In the genomic region with DNA sequence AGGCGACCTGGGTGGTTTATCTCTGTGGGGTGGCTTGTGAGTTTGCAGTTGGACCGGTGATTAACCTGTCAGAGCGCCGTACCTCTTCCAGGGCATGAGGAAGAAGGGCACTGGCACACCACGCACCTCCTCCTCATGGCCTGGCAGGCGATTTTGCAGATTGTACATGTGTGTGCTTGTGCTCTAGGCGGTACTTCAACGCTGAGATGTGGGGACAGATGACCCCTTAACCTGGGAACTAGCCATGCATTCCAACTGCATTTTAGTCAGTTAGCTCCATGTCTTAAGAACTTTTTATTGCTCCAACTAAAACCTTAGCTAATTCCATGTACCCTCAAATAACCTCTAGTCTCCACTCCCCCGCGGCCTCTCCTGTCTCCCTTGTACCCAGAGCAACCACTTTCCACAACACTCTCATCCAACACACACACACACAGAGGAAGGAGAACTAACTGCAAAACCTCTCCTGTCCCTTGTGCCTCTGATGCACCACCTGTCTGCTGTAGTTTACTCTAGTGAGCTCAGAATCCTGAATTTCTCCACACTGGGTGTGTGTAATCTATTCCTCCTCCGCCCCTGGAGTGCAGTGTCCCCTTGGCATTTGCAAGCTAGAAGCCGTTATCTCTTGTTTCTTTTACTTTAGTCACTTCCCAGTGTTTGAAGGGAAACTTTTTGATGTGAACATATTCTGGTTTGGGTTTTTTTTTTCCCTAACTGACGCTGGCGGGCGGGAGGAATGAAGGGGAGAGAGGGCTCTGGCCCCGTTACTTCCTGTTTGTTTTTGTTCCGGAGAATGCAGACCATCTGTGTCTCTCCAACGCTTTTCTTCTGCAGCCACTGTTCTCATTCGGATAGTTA, we compare ENCODE assay signal across 8 mouse cellular contexts.
DNase-seq lines count a peak whose midpoint lies in the region; ATAC-seq and TF ChIP-seq lines count a peak whose summit lies in the region.

No protein-coding gene starts in this region.

- no peaks in the 10 kb centered on the region for H3K4me1 ChIP-seq in spleen, adult 2 months (ENCODE audit: control insufficient read depth, insufficient read depth, insufficient read length)
- H3K4me1 ChIP-seq in forebrain, embryonic 13.5 days: peaks cover 48% of the 10 kb centered on the region
- H3K4me1 ChIP-seq in kidney, adult 2 months (ENCODE audit: control insufficient read depth, insufficient read depth, low read length): peaks cover 32% of the 10 kb centered on the region

- H3K9me3 ChIP-seq in forebrain, embryonic 13.5 days (replicated peaks): no peaks in the 10 kb centered on the region

- DNase-seq in spleen, adult 2 months (ENCODE audit: low read depth in 1 of 2, low spot score in 2 of 2): no peak
- no peak for DNase-seq in spleen, postnatal 14 days (ENCODE audit: low spot score in 2 of 2)
- DNase-seq in kidney, adult 2 months: peak; percentile 54
- DNase-seq in lung, postnatal 4 days: peak; percentile 23 to 31
- DNase-seq in cerebellum, adult 9-10 months: no peak
- no peak for DNase-seq in left cerebral cortex, postnatal 36 days (ENCODE audit: low spot score in 2 of 2)
- no peak for DNase-seq in left cerebral cortex, adult 11 months (ENCODE audit: low spot score)

- 0 out of 2 replicates have a peak overlapping the region, but pooled peaks have one; percentile 8 for H3K9ac ChIP-seq in forebrain, embryonic 13.5 days

- H3K27ac ChIP-seq in spleen, adult 2 months (ENCODE audit: insufficient read depth, low read length): 0 out of 2 replicates have a peak overlapping the region, but pooled peaks have one; percentile 43
- H3K27ac ChIP-seq in forebrain, embryonic 13.5 days: peak overlapping the region; percentile 61
- peak overlapping the region; percentile 87 for H3K27ac ChIP-seq in kidney, adult 2 months (ENCODE audit: insufficient read depth, low read depth, low read length)

- no peaks in the 10 kb centered on the region for H3K27me3 ChIP-seq in spleen, adult 2 months (ENCODE audit: control insufficient read depth, insufficient read depth, low read length)
- H3K27me3 ChIP-seq in forebrain, embryonic 13.5 days: no peaks in the 10 kb centered on the region
- no peaks in the 10 kb centered on the region for H3K27me3 ChIP-seq in kidney, adult 2 months (replicated peaks; ENCODE audit: control insufficient read depth, insufficient read depth, low read length)

- no peaks in the 10 kb centered on the region for H3K36me3 ChIP-seq in spleen, adult 2 months (ENCODE audit: control insufficient read depth, insufficient read depth, low read length)
- no peaks in the 10 kb centered on the region for H3K36me3 ChIP-seq in forebrain, embryonic 13.5 days (ENCODE audit: poor library complexity, severe bottlenecking)
- no peaks in the 10 kb centered on the region for H3K36me3 ChIP-seq in kidney, adult 2 months (ENCODE audit: control insufficient read depth, insufficient read depth, low read length)

- H3K4me2 ChIP-seq in forebrain, embryonic 13.5 days: peak overlapping the region; percentile 2; the same call in 1 of the 2 replicates

- intact Hi-C loops in left cerebral cortex, postnatal 36 days (cut with DNase I): no loop called here

- H3K4me3 ChIP-seq in spleen, adult 2 months (ENCODE audit: extremely low read depth, insufficient read depth, insufficient read length): no peak overlapping the region
- no peak overlapping the region for H3K4me3 ChIP-seq in forebrain, embryonic 13.5 days
- no peak overlapping the region for H3K4me3 ChIP-seq in kidney, adult 2 months (ENCODE audit: insufficient read depth, low read depth, low read length)

- no peak for TF ChIP-seq CTCF in spleen, adult 2 months (IDR thresholded peaks at IDR 0.05; ENCODE audit: extremely low read depth, insufficient read depth, insufficient read length, insufficient replicate concordance)
- TF ChIP-seq CTCF in kidney, adult 2 months (conservative IDR thresholded peaks at IDR 0.05; ENCODE audit: insufficient read depth, insufficient read length, low read depth, low read length): no peak

- WGBS in spleen, adult 2 months: 72% methylated on average over 19 of the region's 19 CpGs
- 33% methylated on average over 19 of the region's 19 CpGs for WGBS in forebrain, embryonic 13.5 days
- WGBS in kidney, adult 2 months: 31% methylated on average over 19 of the region's 19 CpGs

- no peak for TF ChIP-seq POLR2A in spleen, adult 2 months (IDR thresholded peaks at IDR 0.05; ENCODE audit: low read depth, low read length)
- TF ChIP-seq POLR2A in kidney, adult 2 months (IDR thresholded peaks at IDR 0.05; ENCODE audit: low read depth, low read length): no peak

- peak; percentile 52; the same call in 1 of the 2 replicates for ATAC-seq in forebrain, embryonic 13.5 days

Comparison
In these comparisons a context has a peak if more than half of its experiments do, and no peak if none do; other contexts are left out.
1. DNase-seq: peak in kidney, adult 2 months (single experiment) and lung, postnatal 4 days (2 of 2); none in spleen, adult 2 months (0 of 2), spleen, postnatal 14 days (0 of 2), cerebellum, adult 9-10 months (single experiment), left cerebral cortex, postnatal 36 days (0 of 2) and left cerebral cortex, adult 11 months (single experiment).
2. Peak in every context shown above with its lines, with median percentiles within 50 percentile points of each other: H3K27ac ChIP-seq.